Mouse (Mus musculus) adrenal gland, postnatal 14 days (tissue): ENCODE measurements around the gene Mutyh. TPM values are rescaled to one million over a fixed set of nuclear protein-coding genes. Genes with fewer than 3 reads are reported as not detected.
"Not testable (repeated sequence)": the region's sequence is repeated elsewhere in the genome, so short reads cannot be mapped to it uniquely, and the experiment has no call there.

Experiments
- DNase-seq: peaks from one replicate; pipeline ENCODE4 v3.0.0; 2021; ENCODE audit warnings: mixed read lengths
- total RNA-seq: library from RNA; stranded (reverse); gene quantifications from 2 replicates; pipeline ENCODE4 v1.2.3, GENCODE M21; 2021

The Mutyh gene
- total RNA-seq, 1 experiment from 2014 or later: 2.5 TPM

DNA sequence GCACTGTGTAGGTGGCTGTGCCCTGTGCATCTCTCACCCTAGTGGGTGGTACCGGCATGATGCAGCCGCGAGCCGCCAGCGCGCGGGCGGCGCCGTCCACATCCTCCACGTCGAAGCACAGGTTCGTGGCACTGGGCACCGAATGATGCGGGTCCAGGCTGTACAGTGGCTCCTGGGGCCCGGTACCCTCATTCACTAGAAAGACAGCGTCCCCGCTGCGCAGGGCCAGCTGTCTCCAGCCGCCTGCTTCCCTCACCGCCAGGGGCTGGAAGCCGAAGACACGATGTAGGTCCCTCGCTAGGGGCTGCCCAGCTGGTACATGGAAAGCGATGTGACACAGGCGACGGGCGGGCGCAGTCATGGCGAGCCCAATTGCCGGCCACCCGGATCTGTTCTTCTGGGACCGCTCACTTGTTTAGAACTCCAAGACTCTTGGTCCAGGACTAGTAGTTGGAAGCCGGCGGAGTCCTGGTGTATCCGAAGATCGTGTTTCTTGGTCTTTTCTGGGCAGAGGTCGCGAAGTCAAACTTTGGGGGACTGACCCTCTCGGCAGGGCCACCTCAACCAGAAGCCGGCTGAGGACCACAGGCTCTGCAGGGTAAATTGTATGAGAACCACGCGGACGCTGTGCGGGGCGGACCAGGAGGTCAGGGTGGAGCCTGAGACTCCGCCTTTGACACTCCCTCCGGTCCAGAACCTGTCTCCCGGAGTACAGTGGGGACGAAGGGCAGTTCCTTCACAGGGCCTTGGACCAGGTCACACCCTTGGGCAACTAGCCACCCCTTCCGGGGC is 13.6 kb downstream of the Mutyh start:
- DNase-seq: peak; percentile 92

- DNase-seq: no peak
Measured at GRCm38 (mm10) chr4:116821694-116822016, 14.1 kb downstream of the Mutyh start, which contains the start of gene Hpdl. Gene Hpdl, minus strand, starts transcription at chr4:116821707.

DNA sequence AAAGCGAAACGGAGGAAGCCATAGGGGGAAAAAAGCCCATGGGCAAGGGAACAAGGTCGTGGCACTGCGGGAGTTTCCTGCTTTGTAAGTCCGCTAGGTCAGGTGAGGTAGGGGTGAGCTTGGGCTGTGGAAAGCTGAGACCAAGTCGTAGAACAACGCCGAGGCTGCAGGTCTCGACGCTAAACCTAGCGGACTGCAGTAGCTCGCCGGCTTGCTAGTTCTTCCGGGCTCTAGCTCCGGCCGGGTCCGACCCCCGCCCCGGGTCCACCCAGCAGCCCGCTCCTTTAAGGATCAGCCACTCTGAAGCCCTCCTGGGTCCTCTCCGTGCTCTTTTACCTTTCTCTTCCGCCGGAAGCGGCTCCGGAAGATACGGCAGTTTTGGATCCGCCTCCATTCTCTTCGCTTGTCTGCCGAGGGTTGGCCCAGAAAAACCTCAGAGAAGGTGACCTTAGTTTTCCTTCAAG is 17.1 kb downstream of the Mutyh start:
- peak; percentile 83 for DNase-seq

- DNase-seq: peak; percentile 60
Measured at GRCm38 (mm10) chr4:116827819-116828218, 20.3 kb downstream of the Mutyh start.

DNA sequence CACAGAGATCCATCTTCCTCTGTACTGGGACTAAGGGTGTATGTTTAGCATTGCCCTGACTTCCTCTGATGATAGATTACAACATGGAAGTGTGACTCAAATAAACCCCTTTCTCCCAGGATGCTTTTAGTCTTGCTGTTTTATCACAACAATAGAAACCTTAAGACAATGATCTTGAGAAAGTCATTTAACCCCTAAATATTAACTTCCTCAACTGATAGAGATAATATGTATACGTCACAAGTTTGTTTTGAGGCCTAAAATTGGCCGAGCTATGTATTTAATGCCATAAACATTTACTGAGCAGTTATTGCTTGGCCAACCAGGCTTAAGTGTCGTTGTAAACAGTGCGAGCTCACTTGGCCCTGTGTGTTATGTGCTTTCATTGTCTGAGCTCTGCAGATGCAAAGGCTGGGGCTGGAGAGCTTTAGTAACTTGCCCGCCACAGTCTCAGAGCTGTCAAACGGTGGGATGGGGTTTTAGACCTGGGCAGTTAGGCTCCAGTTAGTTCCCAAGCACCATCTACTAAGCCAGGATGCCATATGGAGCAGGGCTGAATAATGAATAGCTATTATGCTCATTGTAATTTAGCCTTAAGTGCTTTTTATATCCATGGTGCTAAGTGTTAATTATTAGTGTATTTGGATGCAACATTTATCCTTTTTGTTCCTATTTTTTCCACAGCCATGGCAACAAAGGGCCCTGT is 22.0 kb downstream of the Mutyh start:
- DNase-seq: no peak

DNA sequence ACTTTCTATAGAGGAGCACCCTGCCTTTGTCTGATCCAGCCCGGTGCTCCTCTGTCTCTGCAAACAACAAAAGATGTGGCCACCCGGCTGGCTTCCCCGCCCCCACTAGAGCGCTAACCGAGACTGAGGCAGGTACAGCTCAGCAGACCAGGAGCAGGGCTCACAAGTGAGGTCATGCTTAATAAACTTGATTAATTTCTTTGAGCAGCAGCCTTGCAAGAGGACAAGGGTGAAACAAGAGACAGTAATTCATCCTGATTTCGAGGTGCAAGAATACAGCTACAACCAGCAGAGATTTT is 22.5 kb downstream of the Mutyh start:
- peak; percentile 27 for DNase-seq

GRCm38 (mm10) chr4:116838999-116839398 is 31.5 kb downstream of the Mutyh start:
- no peak for DNase-seq

GRCm38 (mm10) chr4:116840096-116840495 is 32.6 kb downstream of the Mutyh start:
- not testable (repeated sequence) for DNase-seq

DNA sequence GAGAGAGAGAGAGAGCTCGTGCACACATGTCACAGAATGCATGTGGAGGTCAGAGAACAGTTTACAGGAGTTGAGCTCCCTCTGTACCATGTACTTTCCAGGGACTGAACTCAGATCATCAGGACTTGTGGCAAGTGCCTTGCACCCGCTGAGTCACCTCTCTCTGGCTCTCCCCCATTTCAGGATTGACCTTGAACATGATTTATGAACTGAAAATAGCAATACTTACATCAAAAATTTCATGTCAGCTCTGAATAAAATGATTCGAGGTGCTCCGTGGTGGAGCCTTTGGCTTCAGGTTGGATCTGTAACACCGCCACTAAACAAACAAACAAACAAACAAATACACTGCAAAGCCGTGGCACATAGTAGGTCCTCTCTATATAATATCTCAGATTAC is 33.3 kb downstream of the Mutyh start:
- peak; percentile 25 for DNase-seq

GRCm38 (mm10) chr4:116844324-116844723 is 36.8 kb downstream of the Mutyh start:
- DNase-seq: no peak

DNA sequence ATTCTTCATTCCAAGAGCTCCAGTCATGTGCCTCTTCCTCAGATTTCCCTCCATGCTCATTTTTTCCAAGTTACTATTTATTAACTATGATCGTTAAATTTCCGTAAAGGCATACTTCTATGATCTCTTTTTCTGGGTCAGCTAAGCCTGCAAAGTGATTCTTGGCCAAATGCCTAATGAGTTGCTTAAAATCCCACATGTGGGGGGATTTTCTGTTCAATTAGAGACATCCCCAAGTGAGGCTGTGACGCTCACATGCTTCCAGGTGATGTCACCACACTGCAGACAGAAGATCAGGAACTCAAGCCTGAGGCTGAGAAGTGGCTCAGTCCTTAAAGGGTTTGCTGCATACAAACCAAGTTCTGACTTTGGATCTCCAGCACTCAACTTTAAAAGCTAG is 42.4 kb downstream of the Mutyh start:
- no peak for DNase-seq

DNA sequence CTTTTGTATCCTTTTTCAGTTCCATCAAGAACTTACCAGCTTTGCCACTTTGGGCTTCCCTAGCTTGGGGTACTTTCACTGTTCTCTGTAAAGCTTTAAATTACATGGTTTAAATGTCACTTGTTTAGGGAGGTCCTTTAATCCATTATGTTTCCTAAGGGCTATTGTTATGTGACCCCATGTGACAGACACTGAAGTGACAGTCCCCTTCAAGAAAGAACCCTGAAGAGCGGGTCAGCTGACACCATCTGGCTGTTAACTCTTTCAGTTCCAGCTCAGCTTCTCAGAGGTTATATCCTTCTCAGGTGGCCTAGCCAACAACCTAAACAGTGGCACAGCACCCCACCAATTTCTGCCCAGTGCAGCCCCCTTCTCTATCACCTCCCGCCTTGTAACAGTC is 46.8 kb downstream of the Mutyh start:
- DNase-seq: no peak

DNA sequence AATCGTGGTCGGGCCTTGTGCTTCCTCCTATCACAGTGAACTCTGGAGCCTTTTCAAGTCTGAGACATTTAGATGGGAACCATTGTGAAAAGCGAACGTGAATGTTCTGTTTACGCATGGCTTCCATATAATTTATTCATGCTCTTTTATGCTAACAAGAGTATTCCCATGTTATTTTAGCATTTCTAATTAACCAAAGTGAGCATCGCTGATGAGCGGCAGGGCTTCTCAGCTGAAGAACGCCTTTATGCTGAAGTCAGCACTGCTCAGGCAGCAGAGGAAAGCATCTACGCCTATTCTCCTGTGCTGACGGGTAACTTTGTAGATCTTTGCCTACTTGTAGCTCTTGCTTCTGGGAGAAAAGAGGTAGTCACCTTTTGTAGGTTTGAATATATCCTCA is 49.7 kb downstream of the Mutyh start:
- DNase-seq: no peak

DNA sequence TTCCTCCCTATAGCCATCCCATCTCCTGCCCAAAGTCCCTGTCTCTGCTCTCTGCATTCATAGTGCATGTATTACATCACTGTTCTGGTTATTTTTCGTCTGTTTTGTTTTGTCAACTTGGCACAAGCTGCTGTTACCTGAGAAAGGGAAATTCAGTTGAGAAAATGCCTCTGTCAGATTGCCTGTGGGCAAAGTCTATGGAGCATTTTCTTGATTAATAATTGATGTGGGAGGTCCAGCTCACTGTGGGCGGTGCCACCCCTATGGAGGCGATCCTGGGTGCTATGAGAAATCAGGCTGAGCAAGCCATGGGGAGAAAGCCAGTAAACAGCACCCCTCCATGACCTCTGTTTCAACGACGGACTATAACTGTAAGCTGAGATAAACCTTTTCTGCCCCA is 52.2 kb downstream of the Mutyh start:
- DNase-seq: no peak

DNA sequence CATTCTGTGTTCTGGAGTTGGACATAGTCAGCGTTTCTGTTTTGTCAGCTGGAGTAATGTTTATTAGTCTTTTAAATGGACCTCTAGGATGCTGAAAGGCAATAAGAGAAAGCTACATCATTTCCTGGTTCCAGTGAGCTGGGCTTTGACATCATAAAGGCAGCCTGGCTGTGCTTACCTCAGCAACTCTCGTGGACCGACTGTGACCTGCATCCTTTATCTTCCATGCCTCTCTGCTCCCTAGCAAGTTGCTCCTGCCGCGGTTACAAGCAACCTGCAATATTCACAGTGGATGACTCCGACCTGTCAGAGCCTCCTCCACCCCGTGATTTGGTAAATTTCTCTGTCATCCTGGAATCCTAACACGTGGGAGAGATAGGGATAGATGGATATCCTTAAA is 54.5 kb downstream of the Mutyh start:
- no peak for DNase-seq

Other genes starting within 250 kb of the Mutyh start
- 10.0 and 11.0 TPM in 2 replicates for gene Ccdc17, start 211.1 kb upstream of the Mutyh start, total RNA-seq
- 51.1 and 51.6 TPM in 2 replicates for gene Nasp, start 179.8 kb upstream of the Mutyh start, total RNA-seq
- gene Akr1a1, start 156.0 kb upstream of the Mutyh start, total RNA-seq: 639 and 649 TPM in 2 replicates
- gene Prdx1, start 122.2 kb upstream of the Mutyh start, total RNA-seq: 546 and 672 TPM in 2 replicates
- gene Mmachc, start 99.3 kb upstream of the Mutyh start, total RNA-seq: 39.5 and 41.9 TPM in 2 replicates
- gene Ccdc163, start 99.2 kb upstream of the Mutyh start, total RNA-seq: 18.8 and 19.6 TPM in 2 replicates
- 4.9 and 5.1 TPM in 2 replicates for gene Tesk2, start 86.8 kb upstream of the Mutyh start, total RNA-seq
- gene Toe1, start 83 bp upstream of the Mutyh start, total RNA-seq: 18.9 and 22.0 TPM in 2 replicates
- 6.1 and 7.0 TPM in 2 replicates for gene Hpdl, start 14.0 kb downstream of the Mutyh start, total RNA-seq
- 3.1 and 3.5 TPM in 2 replicates for gene Zswim5, start 69.7 kb downstream of the Mutyh start, total RNA-seq
- 121 and 129 TPM in 2 replicates for gene Urod, start 186.7 kb downstream of the Mutyh start, total RNA-seq
- gene Hectd3, start 187.6 kb downstream of the Mutyh start, total RNA-seq: 21.0 and 25.7 TPM in 2 replicates
- 30.5 and 34.6 TPM in 2 replicates for gene Eif2b3, start 211.7 kb downstream of the Mutyh start, total RNA-seq